Mouse (Mus musculus): ENCODE results near the gene Mylk3. TPM values are rescaled to one million over a fixed set of nuclear protein-coding genes. Genes with fewer than 3 reads are reported as not detected.
A peak's percentile ranks its signal among the peaks of the same experiment; 100 is the strongest.

The Mylk3 gene
- polyA plus RNA-seq (2012; ENCODE audit: insufficient read depth, insufficient read length, low replicate concordance, missing spikeins), result not detected in 2 replicates

- 46% methylated on average over 6 of the region's 6 CpGs for WGBS
- no peaks in the 10 kb centered on the region for H3K4me1 ChIP-seq (ENCODE audit: control insufficient read depth, insufficient read depth, low read length)
- TF ChIP-seq POLR2A (IDR thresholded peaks at IDR 0.05; ENCODE audit: insufficient read depth, low read depth, low read length), result no peak
- no peak for TF ChIP-seq CTCF (IDR thresholded peaks at IDR 0.05; ENCODE audit: insufficient read depth, low read depth, low read length)
These were observed at the start of gene Mylk3 for GRCm38 (mm10) chr8:85386205-85386604. Gene Mylk3 (minus strand): TSS chr8:85386345.

GRCm38 (mm10) chr8:85435736-85436135, 49.6 kb upstream of the Mylk3 start:
- TF ChIP-seq POLR2A (IDR thresholded peaks at IDR 0.05; ENCODE audit: insufficient read depth, low read depth, low read length) (no peak), CTCF (IDR thresholded peaks at IDR 0.05; ENCODE audit: insufficient read depth, low read depth, low read length) (no peak)
- no peak overlapping the region for H3K4me3 ChIP-seq (ENCODE audit: insufficient read depth, low read depth, low read length)
- no peak overlapping the region for H3K27ac ChIP-seq (ENCODE audit: insufficient read depth, low read depth, low read length)
- H3K4me1 ChIP-seq (ENCODE audit: control insufficient read depth, insufficient read depth, low read length), result peaks cover 2% of the 10 kb centered on the region; the same call in 1 of the 2 replicates
- WGBS, result 69% methylated on average over 5 of the region's 5 CpGs

More at GRCm38 (mm10) chr8:85386205-85386604, at the start of gene Mylk3:
- no peak within 1 kb of the TSS for H3K27ac ChIP-seq (ENCODE audit: insufficient read depth, low read depth, low read length)
- H3K4me3 ChIP-seq (ENCODE audit: insufficient read depth, low read depth, low read length), result no peak within 1 kb of the TSS

- Histone ChIP-seq H3K4me3 (ENCODE audit: insufficient read depth, low read depth, low read length) (no peak overlapping the region), H3K27ac (ENCODE audit: insufficient read depth, low read depth, low read length) (no peak overlapping the region), H3K4me1 (ENCODE audit: control insufficient read depth, insufficient read depth, low read length) (peaks cover 3% of the 10 kb centered on the region; the same call in 1 of the 2 replicates)
- TF ChIP-seq CTCF (IDR thresholded peaks at IDR 0.05; ENCODE audit: insufficient read depth, low read depth, low read length), result no peak
- TF ChIP-seq POLR2A (IDR thresholded peaks at IDR 0.05; ENCODE audit: insufficient read depth, low read depth, low read length), result no peak
- 85% methylated on average over 12 of the region's 12 CpGs for WGBS
These were observed 48.7 kb upstream of the Mylk3 start for GRCm38 (mm10) chr8:85434817-85435216.

GRCm38 (mm10) chr8:85433017-85433393, 46.9 kb upstream of the Mylk3 start:
- WGBS, result under 1% methylated on average over 6 of the region's 6 CpGs
- Histone ChIP-seq H3K27ac (ENCODE audit: insufficient read depth, low read depth, low read length) (no peak overlapping the region), H3K4me3 (ENCODE audit: insufficient read depth, low read depth, low read length) (peak overlapping the region; percentile 94), H3K4me1 (ENCODE audit: control insufficient read depth, insufficient read depth, low read length) (peaks cover 3% of the 10 kb centered on the region; the same call in 1 of the 2 replicates)
- no peak for TF ChIP-seq POLR2A (IDR thresholded peaks at IDR 0.05; ENCODE audit: insufficient read depth, low read depth, low read length)
- TF ChIP-seq CTCF (IDR thresholded peaks at IDR 0.05; ENCODE audit: insufficient read depth, low read depth, low read length), result no peak

GRCm38 (mm10) chr8:85432168-85433016, 46.2 kb upstream of the Mylk3 start, which contains the start of gene 4921524J17Rik:
Gene 4921524J17Rik (minus strand): TSS chr8:85432833.
- H3K27ac ChIP-seq (ENCODE audit: insufficient read depth, low read depth, low read length), result 0 out of 2 replicates have a peak within 1 kb of the TSS, but pooled peaks have one; percentile 40
- H3K4me3 ChIP-seq (ENCODE audit: insufficient read depth, low read depth, low read length), result peak within 1 kb of the TSS; percentile 94
- TF ChIP-seq CTCF (IDR thresholded peaks at IDR 0.05; ENCODE audit: insufficient read depth, low read depth, low read length), result no peak
- peak; percentile 92 for TF ChIP-seq POLR2A (IDR thresholded peaks at IDR 0.05; ENCODE audit: insufficient read depth, low read depth, low read length)
- H3K4me1 ChIP-seq (ENCODE audit: control insufficient read depth, insufficient read depth, low read length), result peaks cover 5% of the 10 kb centered on the region; the same call in 1 of the 2 replicates
- WGBS, result under 1% methylated on average over 85 of the region's 85 CpGs

- H3K4me3 ChIP-seq (ENCODE audit: insufficient read depth, low read depth, low read length), result peak overlapping the region; percentile 94
- no peak for TF ChIP-seq CTCF (IDR thresholded peaks at IDR 0.05; ENCODE audit: insufficient read depth, low read depth, low read length)
- no peak for TF ChIP-seq POLR2A (IDR thresholded peaks at IDR 0.05; ENCODE audit: insufficient read depth, low read depth, low read length)
- peaks cover 5% of the 10 kb centered on the region; the same call in 1 of the 2 replicates for H3K4me1 ChIP-seq (ENCODE audit: control insufficient read depth, insufficient read depth, low read length)
- WGBS, result 17% methylated on average over 10 of the region's 10 CpGs
- no peak overlapping the region for H3K27ac ChIP-seq (ENCODE audit: insufficient read depth, low read depth, low read length)
These were observed 45.4 kb upstream of the Mylk3 start for GRCm38 (mm10) chr8:85431281-85432167.

- Histone ChIP-seq H3K4me1 (ENCODE audit: control insufficient read depth, insufficient read depth, low read length) (peaks cover 5% of the 10 kb centered on the region; the same call in 1 of the 2 replicates), H3K4me3 (ENCODE audit: insufficient read depth, low read depth, low read length) (no peak overlapping the region), H3K27ac (ENCODE audit: insufficient read depth, low read depth, low read length) (no peak overlapping the region)
- TF ChIP-seq CTCF (IDR thresholded peaks at IDR 0.05; ENCODE audit: insufficient read depth, low read depth, low read length) (no peak), POLR2A (IDR thresholded peaks at IDR 0.05; ENCODE audit: insufficient read depth, low read depth, low read length) (no peak)
- 36% methylated on average over 3 of the region's 3 CpGs for WGBS
These were observed 44.7 kb upstream of the Mylk3 start for GRCm38 (mm10) chr8:85430801-85431200.

- no peak overlapping the region for H3K4me3 ChIP-seq (ENCODE audit: insufficient read depth, low read depth, low read length)
- WGBS, result 60% methylated on average over 4 of the region's 4 CpGs
- no peak overlapping the region for H3K27ac ChIP-seq (ENCODE audit: insufficient read depth, low read depth, low read length)
- TF ChIP-seq POLR2A (IDR thresholded peaks at IDR 0.05; ENCODE audit: insufficient read depth, low read depth, low read length) (no peak), CTCF (IDR thresholded peaks at IDR 0.05; ENCODE audit: insufficient read depth, low read depth, low read length) (no peak)
- H3K4me1 ChIP-seq (ENCODE audit: control insufficient read depth, insufficient read depth, low read length), result peaks cover 5% of the 10 kb centered on the region; the same call in 1 of the 2 replicates
These were observed 43.1 kb upstream of the Mylk3 start for GRCm38 (mm10) chr8:85429219-85429618.
